Mouse (Mus musculus): ENCODE results near the gene Hecw2.

Gene Hecw2

GRCm38 (mm10) chr1:53781311-53781710 is 413.7 kb downstream of the Hecw2 start:
- no peak for DNase-seq (ENCODE audit: low spot score)

GRCm38 (mm10) chr1:53776176-53776905 is 418.6 kb downstream of the Hecw2 start:
- DNase-seq (ENCODE audit: low spot score): no peak

- DNase-seq (ENCODE audit: low spot score): no peak
Observed at GRCm38 (mm10) chr1:53775545-53775944, 419.4 kb downstream of the Hecw2 start.

- DNase-seq (ENCODE audit: low spot score): no peak
Observed at GRCm38 (mm10) chr1:53775036-53775435, 419.9 kb downstream of the Hecw2 start.

- DNase-seq (ENCODE audit: low spot score): no peak
Observed at GRCm38 (mm10) chr1:53774571-53774970, 420.4 kb downstream of the Hecw2 start.

GRCm38 (mm10) chr1:53773994-53774393 is 421.0 kb downstream of the Hecw2 start:
- DNase-seq (ENCODE audit: low spot score): no peak

GRCm38 (mm10) chr1:53772967-53773366 is 422.0 kb downstream of the Hecw2 start:
- no peak for DNase-seq (ENCODE audit: low spot score)

- no peak for DNase-seq (ENCODE audit: low spot score)
Observed at GRCm38 (mm10) chr1:53771476-53771875, 423.5 kb downstream of the Hecw2 start.

GRCm38 (mm10) chr1:53766112-53766511 is 428.9 kb downstream of the Hecw2 start:
- DNase-seq (ENCODE audit: low spot score): peak; percentile 32

- peak; percentile 7 for DNase-seq (ENCODE audit: low spot score)
Observed at GRCm38 (mm10) chr1:53757316-53757715, 437.7 kb downstream of the Hecw2 start.
